Mouse (Mus musculus) heart, postnatal 14 days (tissue): Measurements from ENCODE around the gene Gm4303. TPM values are rescaled to one million over a fixed set of nuclear protein-coding genes. Genes with fewer than 3 reads are reported as not detected.
"Not testable (repeated sequence)": the region's sequence is repeated elsewhere in the genome, so short reads cannot be mapped to it uniquely, and the experiment has no call there.

Source experiments
- DNase-seq, 2 experiments: peaks; one replicate each; pipeline ENCODE4 v3.0.0; 2021 to 2022
- intact Hi-C: fragments of 180-260 bp; cut with DNase I; formaldehyde crosslinking; loops from one replicate; pipeline ENCODE4 v1.15.1; 2025
- long read RNA-seq, 2 experiments: library from polyadenylated mRNA; stranded (forward); transcript quantifications; one replicate each; pipeline ENCODE4 v2.0.0; 2021
- total RNA-seq, 2 experiments: library from RNA; stranded (reverse); gene quantifications; 2 replicates each; pipeline ENCODE4 v1.2.3; 2021

The Gm4303 gene
- total RNA-seq = not detected
- long read RNA-seq, experiment 1 = 0 reads
- long read RNA-seq, experiment 2 = 0 reads

GRCm38 (mm10) chr10:100345672-100346071 lies at the start of gene Gm4303:
Gm4303 (plus strand) TSS chr10:100345972.
- DNase-seq, intact Hi-C loops: not testable (repeated sequence)

- no peak for DNase-seq
- intact Hi-C loops = no loop called here
Measured at GRCm38 (mm10) chr10:100296105-100296504, 49.7 kb upstream of the Gm4303 start.

- DNase-seq, intact Hi-C loops: not testable (repeated sequence)
Measured at GRCm38 (mm10) chr10:100300106-100300505, 45.7 kb upstream of the Gm4303 start.

DNA sequence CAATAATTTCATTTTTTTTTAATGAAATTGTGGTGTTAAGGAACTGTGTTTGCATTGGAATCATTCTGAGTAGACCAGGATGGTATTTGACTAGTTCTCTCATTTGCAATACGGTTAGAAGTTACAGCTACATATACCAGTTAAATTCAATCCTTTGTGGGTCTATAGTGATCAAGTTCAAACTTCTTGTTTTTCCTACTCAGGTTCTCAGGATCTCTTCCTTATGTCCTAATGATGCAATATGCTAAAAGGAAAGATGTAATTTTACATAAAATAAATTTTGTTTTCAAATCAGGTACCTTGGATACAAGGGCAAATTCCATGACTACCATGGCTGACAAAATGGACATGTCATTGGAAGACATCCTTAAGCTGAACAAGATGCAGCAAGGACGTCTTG lies 10.4 kb upstream of the Gm4303 start, which contains the start of gene Gm4301:
TSS of gene Gm4301 (plus strand) at position 301 of the 400 bp plus-strand sequence.
- DNase-seq, intact Hi-C loops: not testable (repeated sequence)

DNA sequence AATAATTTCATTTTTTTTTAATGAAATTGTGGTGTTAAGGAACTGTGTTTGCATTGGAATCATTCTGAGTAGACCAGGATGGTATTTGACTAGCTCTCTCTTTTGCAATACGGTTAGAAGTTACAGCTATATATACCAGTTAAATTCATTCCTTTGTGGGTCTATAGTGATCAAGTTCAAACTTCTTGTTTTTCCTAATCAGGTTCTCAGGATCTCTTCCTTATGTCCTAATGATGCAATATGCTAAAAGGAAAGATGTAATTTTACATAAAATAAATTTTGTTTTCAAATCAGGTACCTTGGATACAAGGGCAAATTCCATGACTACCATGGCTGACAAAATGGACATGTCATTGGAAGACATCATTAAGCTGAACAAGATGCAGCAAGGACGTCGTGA lies 5.2 kb upstream of the Gm4303 start, which contains the start of gene Gm4302:
TSS of gene Gm4302 (plus strand) at position 301 of the 400 bp plus-strand sequence.
- DNase-seq, intact Hi-C loops: not testable (repeated sequence)

GRCm38 (mm10) chr10:100350793-100351192 lies 5.0 kb downstream of the Gm4303 start, which contains the start of gene Gm4305:
Gm4305 (plus strand) TSS chr10:100351093.
- intact Hi-C loops, DNase-seq: not testable (repeated sequence)

DNA sequence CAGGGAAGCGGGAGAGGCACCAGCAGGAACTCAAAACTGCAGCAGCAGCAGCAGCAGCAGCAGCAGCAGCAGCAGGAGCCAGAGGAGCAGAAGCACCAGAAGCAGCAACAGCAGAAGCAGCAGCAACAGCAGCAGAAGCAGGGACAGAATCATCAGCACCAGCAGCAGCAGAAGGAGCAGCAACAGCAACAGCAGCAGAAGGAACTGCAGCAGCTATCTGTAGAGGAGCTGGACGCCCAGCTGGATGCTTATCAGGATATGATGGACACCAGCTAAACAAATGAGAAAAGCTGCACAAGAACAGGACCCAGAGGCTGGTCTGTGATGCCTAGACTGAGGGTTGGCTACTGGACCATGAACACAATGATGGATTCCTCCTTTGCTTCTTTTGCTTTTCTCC lies 11.1 kb downstream of the Gm4303 start:
- peak; percentile 2 to 9 for DNase-seq
- intact Hi-C loops = not testable (repeated sequence)

DNA sequence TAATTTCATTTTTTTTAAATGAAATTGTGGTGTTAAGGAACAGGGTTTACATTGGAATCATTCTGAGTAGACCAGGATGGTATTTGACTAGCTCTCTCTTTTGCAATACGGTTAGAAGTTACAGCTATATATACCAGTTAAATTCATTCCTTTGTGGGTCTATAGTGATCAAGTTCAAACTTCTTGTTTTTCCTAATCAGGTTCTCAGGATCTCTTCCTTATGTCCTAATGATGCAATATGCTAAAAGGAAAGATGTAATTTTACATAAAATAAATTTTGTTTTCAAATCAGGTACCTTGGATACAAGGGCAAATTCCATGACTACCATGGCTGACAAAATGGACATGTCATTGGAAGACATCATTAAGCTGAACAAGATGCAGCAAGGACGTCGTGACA lies 15.3 kb downstream of the Gm4303 start, which contains the start of gene Gm4307:
TSS of gene Gm4307 (plus strand) at position 301 of the 400 bp plus-strand sequence.
- intact Hi-C loops, DNase-seq: not testable (repeated sequence)

DNA sequence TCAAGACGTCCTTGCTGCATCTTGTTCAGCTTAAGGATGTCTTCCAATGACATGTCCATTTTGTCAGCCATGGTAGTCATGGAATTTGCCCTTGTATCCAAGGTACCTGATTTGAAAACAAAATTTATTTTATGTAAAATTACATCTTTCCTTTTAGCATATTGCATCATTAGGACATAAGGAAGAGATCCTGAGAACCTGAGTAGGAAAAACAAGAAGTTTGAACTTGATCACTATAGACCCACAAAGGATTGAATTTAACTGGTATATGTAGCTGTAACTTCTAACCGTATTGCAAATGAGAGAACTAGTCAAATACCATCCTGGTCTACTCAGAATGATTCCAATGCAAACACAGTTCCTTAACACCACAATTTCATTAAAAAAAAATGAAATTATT lies 36.7 kb downstream of the Gm4303 start, which contains the start of gene Gm4312:
TSS of gene Gm4312 (minus strand) at position 101 of the 400 bp plus-strand sequence.
- DNase-seq, intact Hi-C loops: not testable (repeated sequence)

Other genes starting within 250 kb of the Gm4303 start
- not detected for gene Gm4301, start 10.3 kb upstream of the Gm4303 start, total RNA-seq
- gene Gm4302, start 5.1 kb upstream of the Gm4303 start, total RNA-seq = not detected
- not detected for gene Gm4305, start 5.1 kb downstream of the Gm4303 start, total RNA-seq
- gene Gm4307, start 15.4 kb downstream of the Gm4303 start, total RNA-seq = not detected
- not detected for gene Gm4312, start 36.6 kb downstream of the Gm4303 start, total RNA-seq
- gene Tmtc3, start 141.4 kb downstream of the Gm4303 start, total RNA-seq = 10 to 100 TPM; 13.8 to 17.6 TPM
- 1 to 10 TPM; 3.3 to 3.7 TPM for gene Cep290, start 141.6 kb downstream of the Gm4303 start, total RNA-seq
- 1 to 10 TPM; 4.6 to 5.1 TPM for gene 4930430F08Rik, start 244.5 kb downstream of the Gm4303 start, total RNA-seq
- not detected for gene 1700017N19Rik, start 244.5 kb downstream of the Gm4303 start, total RNA-seq